Mouse (Mus musculus) megakaryocyte, embryonic 14.5 days (primary cell): Measurements from ENCODE around the gene Cabcoco1.

ENCODE experiments used
- FLI1 ChIP-seq: IDR thresholded peaks from 2 replicates; pipeline ENCODE4 v1.6.1; 2012; ENCODE audit warnings: low read length, inconsistent platforms, mixed read lengths
- GATA1 ChIP-seq: IDR thresholded peaks from 3 replicates; pipeline ENCODE4 v1.6.1; 2012; ENCODE audit warnings: mixed read lengths, low read length, inconsistent platforms, borderline replicate concordance

DNA sequence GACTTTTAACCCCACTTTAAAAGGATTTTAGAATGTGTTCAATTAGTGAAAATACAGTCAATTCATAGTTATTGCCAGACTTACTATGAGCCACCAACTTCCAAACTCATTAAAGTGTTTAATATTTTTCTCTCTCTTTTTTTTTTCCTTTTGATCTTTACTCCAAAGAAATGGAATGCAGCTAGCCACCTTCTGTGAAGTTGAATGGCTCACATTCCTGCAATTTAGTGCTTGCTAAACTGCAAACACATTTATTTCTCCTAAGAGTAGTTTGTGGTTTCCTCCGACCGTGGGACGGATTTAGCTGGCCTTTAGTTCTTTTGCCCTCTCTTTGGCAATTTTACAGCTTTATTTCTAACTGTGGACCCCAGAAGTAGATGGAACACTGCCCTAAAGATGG is 1.4 kb upstream of the Cabcoco1 start:
- TF ChIP-seq GATA1 = no peak
- TF ChIP-seq FLI1 = no peak
